Comparison of ENCODE assay signal across 36 mouse cellular contexts in the genomic region with DNA sequence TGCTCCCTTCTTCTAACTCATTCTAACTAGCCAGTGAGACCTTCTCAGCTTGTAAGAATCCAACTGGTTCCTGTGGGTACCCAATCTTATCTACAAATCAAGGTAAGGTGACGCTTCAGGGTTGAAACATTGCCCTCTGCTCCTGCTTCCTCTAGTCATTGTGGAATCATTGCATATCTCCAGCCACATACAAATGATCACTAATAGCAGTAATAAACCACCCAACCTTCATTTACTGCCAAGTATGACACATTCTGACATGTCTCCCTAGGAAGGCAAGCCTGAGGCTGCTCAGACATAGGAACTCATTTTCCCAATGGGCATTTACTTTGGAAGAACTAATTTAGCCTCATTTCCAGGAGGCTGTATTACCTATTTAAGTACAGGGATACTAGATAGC. TPM values are rescaled to one million over a fixed set of nuclear protein-coding genes. Genes with fewer than 3 reads are reported as not detected.
"Had no signal": no experiment of that assay in that cellular context is flagged by ENCODE, and none has a peak within 500 bp of the region (broad histone marks: within the 10 kb centered on the region; RNA-seq: fewer than 3 reads in every experiment).

No protein-coding gene starts in this region.

- H3K4me2 ChIP-seq: limb, embryonic 12.5 days; limb, embryonic 13.5 days; limb, embryonic 15.5 days; liver, embryonic 11.5 days; liver, embryonic 12.5 days; liver, embryonic 13.5 days; liver, embryonic 15.5 days; lung, embryonic 14.5 days; lung, embryonic 15.5 days; midbrain, embryonic 11.5 days; midbrain, embryonic 12.5 days; midbrain, embryonic 13.5 days; midbrain, embryonic 15.5 days; neural tube, embryonic 12.5 days had no signal

- H3K27me3 ChIP-seq: limb, embryonic 12.5 days; limb, embryonic 13.5 days; limb, embryonic 15.5 days; midbrain, embryonic 15.5 days had no signal

- DNase-seq: left cerebral cortex, postnatal 4 days; liver; liver, embryonic 13.5 days; liver, postnatal 0 days; lung, adult 18-20 months; lung, adult 2 months; lung, embryonic 14.5 days; lung, postnatal 10 days; lung, postnatal 14 days; lung, postnatal 36 days; lung, postnatal 4 days; midbrain, embryonic 14.5 days had no signal

- H3K36me3 ChIP-seq: limb, embryonic 10.5 days; limb, embryonic 12.5 days; limb, embryonic 13.5 days; limb, embryonic 15.5 days; liver, embryonic 12.5 days; liver, embryonic 13.5 days; liver, embryonic 15.5 days; lung, embryonic 15.5 days; midbrain, embryonic 10.5 days; midbrain, embryonic 12.5 days; midbrain, embryonic 13.5 days; midbrain, embryonic 15.5 days; neural tube, embryonic 12.5 days had no signal

- H3K27ac ChIP-seq: limb, embryonic 10.5 days; limb, embryonic 12.5 days; limb, embryonic 13.5 days; limb, embryonic 15.5 days; liver, embryonic 12.5 days; liver, embryonic 13.5 days; liver, embryonic 14.5 days; liver, embryonic 15.5 days; lung, embryonic 15.5 days; macrophage; midbrain, embryonic 10.5 days; midbrain, embryonic 12.5 days; midbrain, embryonic 13.5 days; midbrain, embryonic 15.5 days; neural tube, embryonic 12.5 days had no signal

- H3K9me3 ChIP-seq: limb, embryonic 10.5 days; limb, embryonic 12.5 days; limb, embryonic 13.5 days; limb, embryonic 15.5 days; liver, embryonic 12.5 days; liver, embryonic 13.5 days; liver, embryonic 15.5 days; lung, embryonic 15.5 days; megakaryocyte, embryonic 14.5 days; midbrain, embryonic 10.5 days; midbrain, embryonic 12.5 days; midbrain, embryonic 13.5 days; midbrain, embryonic 15.5 days; neural tube, embryonic 12.5 days had no signal

- H3K4me3 ChIP-seq: limb, embryonic 10.5 days; limb, embryonic 12.5 days; limb, embryonic 13.5 days; limb, embryonic 15.5 days; liver, embryonic 12.5 days; liver, embryonic 13.5 days; liver, embryonic 15.5 days; lung, embryonic 15.5 days; megakaryocyte, embryonic 14.5 days; midbrain, embryonic 10.5 days; midbrain, embryonic 12.5 days; midbrain, embryonic 13.5 days; midbrain, embryonic 15.5 days; myocyte; neural tube, embryonic 12.5 days had no signal

- H3K4me1 ChIP-seq: limb, embryonic 15.5 days; liver, embryonic 12.5 days; liver, embryonic 15.5 days; megakaryocyte, embryonic 14.5 days; midbrain, embryonic 10.5 days; midbrain, embryonic 13.5 days; midbrain, embryonic 15.5 days; neural tube, embryonic 12.5 days had no signal

- H3K9ac ChIP-seq: limb, embryonic 12.5 days; limb, embryonic 13.5 days; limb, embryonic 15.5 days; liver, embryonic 12.5 days; liver, embryonic 13.5 days; liver, embryonic 14.5 days; liver, embryonic 15.5 days; liver, postnatal 0 days; lung, embryonic 14.5 days; lung, embryonic 15.5 days; midbrain, embryonic 12.5 days; midbrain, embryonic 13.5 days; midbrain, embryonic 15.5 days; neural tube, embryonic 12.5 days had no signal

- ATAC-seq: liver, embryonic 12.5 days; liver, postnatal 0 days; lung, postnatal 0 days; midbrain, embryonic 13.5 days; midbrain, embryonic 15.5 days; midbrain, embryonic 16.5 days had no signal

RNA-seq across cellular contexts. Expression of gene Lhx2, which starts 33.9 kb away (rescaled TPM):
- total RNA-seq: megakaryocyte progenitor cell, adult 5-6 weeks; megakaryocyte-erythroid progenitor cell, adult 5-6 weeks; monocyte, adult 5-6 weeks had no signal
- polyA plus RNA-seq: lung, adult 2 months; lung, embryonic 15.5 days; lung, embryonic 16.5 days; lung, postnatal 0 days had no signal
